Mouse (Mus musculus): ENCODE measurements at regions not wholly inside any gene's neighbourhood (a gene's known extent, or its start where the extent isn't known, plus 50 kb on each side); places are given as distances from the start of the nearest gene placed in this dataset.

GRCm38 (mm10) chr1:137751446-137751961 lies 424.0 kb downstream of the Ptprc start:
- no peak for TF ChIP-seq EP300 (IDR thresholded peaks at IDR 0.05; ENCODE audit: low read depth)
- no peak for TF ChIP-seq CTCF (IDR thresholded peaks at IDR 0.05; ENCODE audit: low read depth)
